Mouse (Mus musculus): ENCODE measurements around the gene Mecom. TPM values are rescaled to one million over a fixed set of nuclear protein-coding genes. Genes with fewer than 3 reads are reported as not detected.
A peak's percentile ranks its signal among the peaks of the same experiment; 100 is the strongest.

Gene Mecom
- polyA plus RNA-seq, 1 experiment from 2014 or later = 2.4 TPM

DNA sequence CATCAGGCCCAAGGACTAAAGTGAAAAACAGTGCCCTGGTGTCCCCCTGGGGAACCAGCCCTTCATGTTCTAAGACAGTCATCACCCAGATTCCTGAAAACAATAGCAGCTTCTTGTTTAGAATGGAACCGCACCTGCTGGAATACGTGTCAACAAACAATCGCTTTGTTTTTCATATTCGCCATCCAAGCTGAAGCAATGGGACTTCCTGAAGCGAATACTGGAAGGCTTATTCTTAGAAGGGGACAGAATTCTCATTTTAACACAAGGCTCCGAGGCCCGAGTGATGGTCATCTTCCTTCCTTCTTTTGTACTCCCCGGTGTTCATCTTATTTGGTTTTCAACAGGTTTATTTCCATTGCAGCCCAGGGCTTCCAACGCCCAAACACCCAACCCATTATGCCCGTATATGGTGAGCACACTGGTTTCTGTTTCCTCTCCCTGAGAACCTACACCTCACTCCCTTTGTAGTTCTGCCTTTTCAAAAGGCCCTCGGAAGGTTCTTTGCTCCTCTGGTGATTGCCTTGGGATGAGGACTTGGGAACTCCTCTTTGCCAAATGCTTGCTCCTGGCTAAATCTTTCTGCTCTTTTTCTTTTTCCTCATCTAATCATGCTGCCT is 81.7 kb downstream of the Mecom start:
- ATAC-seq (replicated peaks) = no peak
- Histone ChIP-seq H3K27ac (replicated peaks) (no peak overlapping the region), H3K9me3 (no peaks in the 10 kb centered on the region), H3K4me2 (replicated peaks) (no peak overlapping the region), H3K4me1 (0 out of 2 replicates have a peak, but pooled peaks cover 1% of the 10 kb centered on the region), H3K36me3 (no peaks in the 10 kb centered on the region), H3K9ac (replicated peaks) (no peak overlapping the region), H3K27me3 (no peaks in the 10 kb centered on the region), H3K4me3 (no peak overlapping the region)
- WGBS = 69% methylated on average over 11 of the region's 11 CpGs

- Histone ChIP-seq H3K4me1 (peaks cover 5% of the 10 kb centered on the region; the same call in 1 of the 2 replicates), H3K27ac (replicated peaks) (no peak overlapping the region), H3K36me3 (no peaks in the 10 kb centered on the region), H3K4me3 (no peak overlapping the region), H3K27me3 (no peaks in the 10 kb centered on the region), H3K9me3 (no peaks in the 10 kb centered on the region), H3K9ac (replicated peaks) (no peak overlapping the region), H3K4me2 (replicated peaks) (no peak overlapping the region)
- 78% methylated on average over 3 of the region's 3 CpGs for WGBS
- peak; percentile 67 for ATAC-seq (replicated peaks)
Measured at GRCm38 (mm10) chr3:30464497-30464896, 83.3 kb downstream of the Mecom start.

DNA sequence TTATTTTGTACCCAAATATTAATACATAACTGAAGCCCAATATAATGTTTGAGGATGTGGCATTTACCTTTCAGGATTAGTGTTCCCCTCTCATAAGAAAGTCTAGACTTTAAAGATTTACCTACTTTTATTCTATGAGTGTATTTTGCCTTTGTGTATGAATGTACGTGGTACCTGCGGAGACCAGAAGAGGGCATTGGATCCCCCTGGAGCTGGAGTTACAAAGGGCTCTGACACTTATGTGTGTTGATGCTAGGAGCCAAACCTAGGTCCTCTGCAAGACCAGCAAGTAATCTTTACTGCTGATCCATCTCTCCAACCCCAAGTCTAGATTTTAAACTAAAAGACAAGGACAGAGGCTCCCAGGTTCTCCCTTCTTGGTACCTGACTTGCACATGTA is 86.0 kb downstream of the Mecom start:
- Histone ChIP-seq H3K27me3 (no peaks in the 10 kb centered on the region), H3K9me3 (no peaks in the 10 kb centered on the region), H3K9ac (replicated peaks) (no peak overlapping the region), H3K36me3 (no peaks in the 10 kb centered on the region), H3K4me1 (peaks cover 5% of the 10 kb centered on the region; the same call in 1 of the 2 replicates), H3K4me2 (replicated peaks) (no peak overlapping the region), H3K27ac (replicated peaks) (no peak overlapping the region), H3K4me3 (no peak overlapping the region)
- 91% methylated on average over 2 of the region's 2 CpGs for WGBS
- ATAC-seq (replicated peaks) = no peak

DNA sequence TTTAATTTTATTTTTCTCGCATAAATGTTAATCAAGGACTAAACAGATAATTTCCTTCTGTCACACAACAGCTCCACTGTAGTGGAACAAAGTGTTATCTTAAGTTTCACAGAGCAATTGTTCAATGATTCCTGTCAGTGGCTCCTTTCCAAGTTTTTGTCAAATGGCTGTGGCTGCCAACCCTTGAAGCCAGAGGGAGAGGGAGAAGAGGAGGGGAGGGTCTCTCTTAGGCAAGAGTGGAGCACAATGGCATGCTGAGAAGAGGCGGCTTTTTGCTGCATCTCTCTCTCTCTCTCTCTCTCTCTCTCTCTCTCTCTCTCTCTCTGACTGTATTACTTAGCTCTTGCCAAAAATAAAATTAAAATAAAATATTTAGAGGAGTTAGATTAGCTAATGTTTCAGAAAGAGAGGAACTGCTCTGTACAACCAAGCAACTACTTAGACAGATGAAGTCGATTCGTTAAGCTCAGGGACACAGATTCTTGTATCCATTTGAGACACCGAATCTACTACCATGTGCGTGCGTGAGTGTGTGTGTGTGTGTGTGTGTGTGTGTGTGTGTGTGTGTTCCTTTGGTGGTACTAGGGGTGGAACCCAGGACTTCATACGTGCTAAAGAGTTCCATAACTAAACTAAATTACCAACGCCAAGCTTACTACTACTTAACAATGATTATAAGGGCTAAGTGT is 86.8 kb downstream of the Mecom start:
- Histone ChIP-seq H3K27me3 (no peaks in the 10 kb centered on the region), H3K4me3 (no peak overlapping the region), H3K9me3 (no peaks in the 10 kb centered on the region), H3K9ac (replicated peaks) (no peak overlapping the region), H3K4me2 (replicated peaks) (no peak overlapping the region), H3K27ac (replicated peaks) (no peak overlapping the region), H3K36me3 (no peaks in the 10 kb centered on the region), H3K4me1 (peaks cover 5% of the 10 kb centered on the region; the same call in 1 of the 2 replicates)
- WGBS = 59% methylated on average over 9 of the region's 9 CpGs
- ATAC-seq (replicated peaks) = peak; percentile 76

GRCm38 (mm10) chr3:30459626-30460025 is 88.2 kb downstream of the Mecom start:
- Histone ChIP-seq H3K4me1 (peaks cover 5% of the 10 kb centered on the region; the same call in 1 of the 2 replicates), H3K9me3 (no peaks in the 10 kb centered on the region), H3K27ac (replicated peaks) (no peak overlapping the region), H3K4me3 (no peak overlapping the region), H3K36me3 (no peaks in the 10 kb centered on the region), H3K9ac (replicated peaks) (no peak overlapping the region), H3K4me2 (replicated peaks) (no peak overlapping the region), H3K27me3 (no peaks in the 10 kb centered on the region)
- ATAC-seq (replicated peaks) = no peak
- 86% methylated on average over 4 of the region's 4 CpGs for WGBS

- peaks cover 5% of the 10 kb centered on the region; the same call in 1 of the 2 replicates for H3K4me1 ChIP-seq
- 62% methylated on average over 9 of the region's 9 CpGs for WGBS
- H3K4me3 ChIP-seq = no peak overlapping the region
- no peaks in the 10 kb centered on the region for H3K36me3 ChIP-seq
- H3K27me3 ChIP-seq = no peaks in the 10 kb centered on the region
- H3K9me3 ChIP-seq = no peaks in the 10 kb centered on the region
- no peak for ATAC-seq (replicated peaks)
- H3K4me2 ChIP-seq (replicated peaks) = no peak overlapping the region
- H3K27ac ChIP-seq (replicated peaks) = no peak overlapping the region
- no peak overlapping the region for H3K9ac ChIP-seq (replicated peaks)
Measured at GRCm38 (mm10) chr3:30457975-30458678, 89.7 kb downstream of the Mecom start.

- H3K9me3 ChIP-seq = no peaks in the 10 kb centered on the region
- no peaks in the 10 kb centered on the region for H3K27me3 ChIP-seq
- WGBS = 81% methylated on average over 8 of the region's 8 CpGs
- H3K36me3 ChIP-seq = no peaks in the 10 kb centered on the region
- H3K9ac ChIP-seq (replicated peaks) = no peak overlapping the region
- H3K4me3 ChIP-seq = no peak overlapping the region
- no peak overlapping the region for H3K27ac ChIP-seq (replicated peaks)
- peaks cover 1% of the 10 kb centered on the region; the same call in 1 of the 2 replicates for H3K4me1 ChIP-seq
- H3K4me2 ChIP-seq (replicated peaks) = no peak overlapping the region
- no peak for ATAC-seq (replicated peaks)
Measured at GRCm38 (mm10) chr3:30455902-30456301, 91.9 kb downstream of the Mecom start.

DNA sequence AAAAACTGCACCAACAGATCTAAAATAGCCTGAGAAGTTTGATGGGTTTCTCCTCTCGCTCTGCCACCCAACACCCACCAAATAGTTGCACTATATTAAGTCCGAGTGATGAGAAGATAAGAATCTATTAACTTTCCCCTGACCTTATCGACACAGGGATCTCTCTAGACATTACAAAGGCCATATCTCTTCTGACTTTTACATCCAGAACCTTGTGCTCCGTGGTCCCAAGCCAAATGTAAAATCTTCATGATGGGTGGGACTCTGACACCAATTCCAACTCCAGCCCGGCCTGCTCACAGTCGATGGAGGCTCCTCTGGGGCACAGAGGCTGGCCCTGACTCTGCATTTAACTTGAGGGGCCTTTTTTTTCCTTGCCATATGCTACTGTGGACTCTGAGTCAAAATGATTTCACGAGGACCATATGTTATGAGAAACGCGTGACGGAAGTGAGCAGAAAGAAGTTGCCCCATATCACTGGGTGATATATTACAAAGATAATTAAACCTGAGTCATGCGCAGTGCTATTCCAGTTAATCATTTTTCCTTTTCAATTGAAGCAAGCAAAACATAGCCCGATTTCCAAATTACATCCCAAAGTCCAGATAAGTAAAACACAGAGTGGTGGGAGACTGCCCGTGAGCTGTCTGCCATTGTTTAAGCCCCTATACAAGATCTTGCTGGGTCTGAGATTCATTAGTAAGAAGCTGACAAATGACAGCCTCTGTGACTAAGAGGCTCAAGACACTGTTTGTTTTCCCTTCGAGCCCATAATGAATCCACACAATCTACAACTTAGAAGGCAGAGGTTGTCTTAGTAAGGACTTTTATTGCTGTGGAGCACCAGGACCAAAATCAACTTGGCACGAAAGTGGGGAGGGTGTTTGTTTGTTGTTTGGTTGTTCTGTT is 94.0 kb downstream of the Mecom start:
- Histone ChIP-seq H3K9ac (replicated peaks) (no peak overlapping the region), H3K4me3 (no peak overlapping the region), H3K36me3 (no peaks in the 10 kb centered on the region), H3K4me2 (replicated peaks) (no peak overlapping the region), H3K27me3 (no peaks in the 10 kb centered on the region), H3K4me1 (no peaks in the 10 kb centered on the region), H3K27ac (replicated peaks) (no peak overlapping the region), H3K9me3 (no peaks in the 10 kb centered on the region)
- ATAC-seq (replicated peaks) = no peak
- WGBS = 60% methylated on average over 15 of the region's 15 CpGs

DNA sequence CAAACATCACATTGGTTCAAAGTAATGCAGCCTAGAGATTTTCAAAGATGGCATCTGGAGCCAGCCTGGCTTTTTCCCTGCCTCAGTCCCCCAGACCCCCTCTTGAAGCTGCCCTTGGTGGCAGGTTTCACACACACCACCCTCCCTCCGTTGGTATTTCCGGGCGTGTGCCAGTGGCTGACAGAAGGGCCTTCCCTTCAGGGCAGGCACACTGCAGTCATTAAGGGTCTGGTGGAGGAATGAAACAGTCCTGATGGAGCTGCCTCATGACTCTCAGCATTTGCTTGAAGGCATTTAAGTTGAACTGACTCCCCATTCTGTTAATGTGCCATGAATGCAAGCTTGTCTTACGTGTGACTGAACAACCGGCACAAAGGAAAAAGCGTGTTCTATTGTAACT is 94.8 kb downstream of the Mecom start:
- no peak for ATAC-seq (replicated peaks)
- no peak overlapping the region for H3K9ac ChIP-seq (replicated peaks)
- H3K27me3 ChIP-seq = no peaks in the 10 kb centered on the region
- WGBS = 70% methylated on average over 6 of the region's 6 CpGs
- no peaks in the 10 kb centered on the region for H3K36me3 ChIP-seq
- H3K4me3 ChIP-seq = no peak overlapping the region
- H3K4me1 ChIP-seq = no peaks in the 10 kb centered on the region
- no peaks in the 10 kb centered on the region for H3K9me3 ChIP-seq
- no peak overlapping the region for H3K4me2 ChIP-seq (replicated peaks)
- no peak overlapping the region for H3K27ac ChIP-seq (replicated peaks)

- H3K36me3 ChIP-seq = no peaks in the 10 kb centered on the region
- H3K4me3 ChIP-seq = no peak overlapping the region
- H3K27ac ChIP-seq (replicated peaks) = no peak overlapping the region
Measured at GRCm38 (mm10) chr3:30452511-30452910, 95.3 kb downstream of the Mecom start.

GRCm38 (mm10) chr3:30450206-30450965 is 97.4 kb downstream of the Mecom start:
- H3K27me3 ChIP-seq = no peaks in the 10 kb centered on the region
- H3K9me3 ChIP-seq = no peaks in the 10 kb centered on the region
- H3K36me3 ChIP-seq = no peaks in the 10 kb centered on the region
- no peaks in the 10 kb centered on the region for H3K4me1 ChIP-seq
- WGBS = 87% methylated on average over 10 of the region's 10 CpGs
- H3K4me2 ChIP-seq (replicated peaks) = no peak overlapping the region
- H3K27ac ChIP-seq (replicated peaks) = no peak overlapping the region
- no peak overlapping the region for H3K9ac ChIP-seq (replicated peaks)
- no peak for ATAC-seq (replicated peaks)
- H3K4me3 ChIP-seq = no peak overlapping the region

More at GRCm38 (mm10) chr3:30452511-30452910, 95.3 kb downstream of the Mecom start:
- no peaks in the 10 kb centered on the region for H3K4me1 ChIP-seq
- WGBS = 85% methylated on average over 7 of the region's 7 CpGs
- ATAC-seq (replicated peaks) = no peak
- no peaks in the 10 kb centered on the region for H3K27me3 ChIP-seq
- no peak overlapping the region for H3K9ac ChIP-seq (replicated peaks)
- H3K4me2 ChIP-seq (replicated peaks) = no peak overlapping the region
- H3K9me3 ChIP-seq = no peaks in the 10 kb centered on the region
